Mouse (Mus musculus) lung, adult 2 months (tissue): Measurements from ENCODE around the gene Apoa1. TPM values are rescaled to one million over a fixed set of nuclear protein-coding genes. Genes with fewer than 3 reads are reported as not detected.

Source experiments
- DNase-seq: peaks from one replicate; pipeline ENCODE4 v3.0.0; 2022
- H3K4me1 ChIP-seq: fragments of 200-500 bp; 2 replicates; pipeline ENCODE4 v1.6.1; 2011; ENCODE audit warnings: low read length; ENCODE audit not compliant: control insufficient read depth, insufficient read depth
- H3K4me3 ChIP-seq: fragments of 200-500 bp; replicated peaks from 2 replicates; pipeline ENCODE3; 2011; ENCODE audit warnings: low read depth, mild to moderate bottlenecking, control low read depth, low read length; ENCODE audit errors: extremely low read depth
- CTCF ChIP-seq: fragments of 200-500 bp; IDR thresholded peaks from 2 replicates; pipeline ENCODE4 v1.5.1; 2011; ENCODE audit warnings: mild to moderate bottlenecking, low read length, control low read depth; ENCODE audit not compliant: insufficient read depth
- POLR2A ChIP-seq: fragments of 200-500 bp; IDR thresholded peaks from 2 replicates; pipeline ENCODE4 v1.6.1; 2011; ENCODE audit warnings: low read depth, mild to moderate bottlenecking, control low read depth, low read length, borderline replicate concordance; ENCODE audit errors: extremely low read depth
- WGBS: fragments of 180-500 bp; shearing (Covaris S2); methylation state at CpG from one replicate; pipeline ENCODE4 v1.1.7; 2018; 5-methylcytosine and 5-hydroxymethylcytosine counted together
- polyA plus RNA-seq: library from polyadenylated mRNA; depleted of rRNA; stranded (reverse); fragments of >200 nt; gene quantifications from 2 replicates; pipeline ENCODE4 v1.2.3, GENCODE M21; 2012; rRNA removed

The Apoa1 gene
- 2.0 and 3.2 TPM in 2 replicates for polyA plus RNA-seq

DNA sequence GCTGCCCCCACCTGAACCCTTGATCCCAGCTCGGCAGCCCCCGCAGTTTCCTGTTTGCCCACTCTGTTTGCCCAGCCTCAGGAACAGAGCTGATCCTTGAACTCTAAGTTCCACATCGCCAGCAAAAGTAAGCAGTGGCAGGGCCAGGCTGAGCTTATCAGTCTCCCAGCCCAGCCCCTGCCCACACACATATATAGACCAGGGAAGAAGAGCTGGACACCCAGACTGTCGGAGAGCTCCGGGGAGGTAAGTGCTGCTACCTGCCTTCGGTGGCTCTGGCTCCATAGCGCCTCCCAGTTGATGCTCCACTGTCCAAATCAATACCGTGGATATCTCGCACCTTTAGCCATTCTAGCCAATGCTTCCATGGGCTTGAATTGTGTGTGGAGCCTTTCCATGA, at the start of gene Apoa1:
Gene Apoa1, plus strand, starts transcription at position 90 of the 400 bp plus-strand sequence.
- Histone ChIP-seq H3K4me3 (no peak within 1 kb of the TSS), H3K4me1 (peaks cover 3% of the 10 kb centered on the region; the same call in 1 of the 2 replicates)
- no peak for DNase-seq
- 42% methylated on average over 9 of the region's 9 CpGs for WGBS
- TF ChIP-seq POLR2A (no peak), CTCF (no peak)

DNA sequence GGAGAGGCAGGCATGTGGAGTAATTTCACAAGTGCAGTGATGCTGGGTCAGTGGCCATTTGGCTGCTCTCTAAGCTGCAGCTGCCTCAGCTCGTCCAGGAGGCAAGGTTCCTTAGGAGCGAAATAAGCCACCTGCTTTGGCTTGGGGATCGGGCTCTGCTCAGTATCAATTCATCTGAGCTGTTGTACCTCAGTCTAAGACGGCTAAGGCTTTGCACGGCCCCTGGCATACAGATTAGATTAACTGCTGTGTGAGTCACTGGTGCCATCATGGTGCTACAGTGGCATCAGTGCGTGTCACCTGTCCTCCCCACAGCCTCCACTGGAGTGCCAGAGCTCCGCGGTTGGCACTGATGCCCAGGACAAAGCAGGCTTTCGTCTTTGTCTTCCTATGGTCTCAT, 49.8 kb upstream of the Apoa1 start:
- WGBS = 92% methylated on average over 9 of the region's 9 CpGs
- TF ChIP-seq POLR2A = no peak
- no peak for TF ChIP-seq CTCF
- Histone ChIP-seq H3K4me1 (peaks cover 8% of the 10 kb centered on the region; the same call in 1 of the 2 replicates), H3K4me3 (no peak overlapping the region)
- no peak for DNase-seq

DNA sequence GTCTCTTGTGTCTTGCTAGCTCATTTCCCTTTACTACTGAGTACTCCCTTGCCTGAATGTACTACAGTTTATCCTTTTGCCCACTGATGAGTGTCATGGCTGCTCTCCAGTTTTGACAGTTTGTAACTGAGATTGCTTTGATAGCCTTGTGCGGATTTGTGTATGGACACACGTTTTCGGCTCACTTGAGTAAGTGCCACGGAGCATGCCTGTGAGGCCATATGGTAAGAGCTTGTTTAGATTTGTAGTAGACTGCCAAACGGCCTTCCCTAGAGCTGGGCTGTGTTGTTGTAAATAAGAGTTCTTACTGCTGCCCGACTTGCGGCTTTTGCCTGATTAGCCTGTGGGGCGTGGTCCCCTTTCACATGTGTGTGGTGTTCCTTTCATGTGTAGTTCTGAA, 47.1 kb upstream of the Apoa1 start:
- DNase-seq = no peak
- Histone ChIP-seq H3K4me1 (peaks cover 9% of the 10 kb centered on the region), H3K4me3 (no peak overlapping the region)
- TF ChIP-seq POLR2A = no peak
- TF ChIP-seq CTCF = no peak
- WGBS = 55% methylated on average over 8 of the region's 8 CpGs

DNA sequence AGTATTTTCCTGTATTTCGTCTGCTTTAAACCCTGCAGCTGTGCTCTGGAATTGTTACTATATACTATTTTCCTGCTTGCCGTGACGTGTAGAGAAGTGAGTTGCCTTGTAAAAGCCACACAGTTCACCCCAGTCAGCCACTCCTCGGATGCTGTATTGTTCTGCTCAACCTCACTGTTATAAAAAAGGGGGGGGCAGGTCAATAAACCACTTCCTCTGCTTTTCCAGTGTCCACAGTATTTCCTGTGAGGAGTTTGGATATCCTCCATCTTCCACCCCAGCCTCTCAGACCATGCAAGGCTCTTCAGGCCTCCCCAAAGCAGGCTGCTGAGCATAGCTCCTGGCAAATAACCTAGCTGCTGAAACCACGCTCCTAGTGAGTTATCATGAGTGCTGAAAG, 43.8 kb upstream of the Apoa1 start:
- no peak for DNase-seq
- Histone ChIP-seq H3K4me3 (no peak overlapping the region), H3K4me1 (peaks cover 5% of the 10 kb centered on the region)
- TF ChIP-seq POLR2A (no peak), CTCF (no peak)
- 54% methylated on average over 5 of the region's 5 CpGs for WGBS

DNA sequence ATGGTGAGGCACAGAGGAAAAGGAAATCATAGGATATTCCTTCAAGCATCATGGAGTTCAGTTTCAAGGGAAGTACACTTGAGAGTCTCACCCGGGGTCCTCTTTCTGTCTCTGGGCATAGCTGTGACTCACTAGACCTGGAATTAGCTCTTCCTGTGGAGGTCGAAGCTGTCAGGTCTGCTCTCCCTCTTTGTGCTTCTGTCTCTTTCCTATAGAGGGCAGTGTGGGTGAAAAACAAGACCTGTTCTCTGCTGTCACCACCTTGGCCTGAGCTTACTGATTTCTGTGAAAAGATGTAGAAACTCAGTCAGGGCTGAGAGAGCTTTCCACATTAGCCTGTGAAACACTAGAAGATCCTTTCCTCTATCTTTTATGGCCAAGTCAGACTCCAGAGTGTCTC, 43.2 kb upstream of the Apoa1 start:
- peak; percentile 23; the same call in 1 of the 2 replicates for TF ChIP-seq CTCF
- TF ChIP-seq POLR2A = no peak
- peak; percentile 24 for DNase-seq
- no peak overlapping the region for H3K4me3 ChIP-seq
- H3K4me1 ChIP-seq = peaks cover 5% of the 10 kb centered on the region
- WGBS = 15% methylated on average over 2 of the region's 2 CpGs

DNA sequence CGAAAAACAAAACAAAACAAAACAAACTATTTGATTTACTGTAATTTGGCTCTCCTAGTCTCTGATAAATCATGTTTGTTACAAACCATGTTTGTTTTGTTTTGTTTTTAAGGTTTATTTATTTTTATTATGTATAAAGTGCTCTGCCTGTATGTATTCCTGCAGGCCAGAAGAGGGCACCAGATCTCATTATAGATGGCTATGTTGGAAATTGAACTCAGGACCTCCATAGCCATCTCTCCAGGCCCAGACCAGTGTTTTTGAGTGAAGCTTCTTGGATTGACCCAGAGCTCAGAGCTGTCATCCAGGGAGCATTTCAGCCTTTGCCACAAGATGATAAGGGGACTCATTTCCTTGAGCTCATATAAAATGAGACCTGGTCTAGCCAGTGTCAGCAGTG, 42.0 kb upstream of the Apoa1 start:
- no peak for DNase-seq
- TF ChIP-seq CTCF (no peak), POLR2A (no peak)
- H3K4me1 ChIP-seq = peaks cover 5% of the 10 kb centered on the region
- 75% methylated on average over 1 of the region's 1 CpGs for WGBS
- H3K4me3 ChIP-seq = no peak overlapping the region

DNA sequence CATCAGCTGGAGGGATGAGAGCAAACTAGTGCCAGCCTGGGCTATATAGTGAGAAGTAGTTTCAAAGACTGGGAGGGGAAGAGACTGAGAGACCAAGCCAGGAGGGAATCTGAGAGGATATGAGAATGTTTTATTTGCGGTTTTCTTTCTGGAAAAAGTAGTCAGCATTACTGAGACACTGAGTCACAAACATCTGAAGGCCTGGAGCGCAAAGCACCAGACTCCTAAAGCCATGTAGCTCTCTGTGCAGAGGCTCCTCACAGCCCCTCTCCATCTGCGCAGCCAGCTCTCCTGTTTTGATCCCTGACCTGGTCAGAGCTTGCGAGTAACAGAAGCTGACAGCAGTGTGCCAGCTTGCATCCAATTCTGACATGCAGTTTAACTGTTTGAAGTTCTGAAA, 40.0 kb upstream of the Apoa1 start:
- WGBS = 80% methylated on average over 4 of the region's 4 CpGs
- TF ChIP-seq CTCF = no peak
- no peak for TF ChIP-seq POLR2A
- H3K4me1 ChIP-seq = peaks cover 5% of the 10 kb centered on the region
- DNase-seq = no peak
- no peak overlapping the region for H3K4me3 ChIP-seq

DNA sequence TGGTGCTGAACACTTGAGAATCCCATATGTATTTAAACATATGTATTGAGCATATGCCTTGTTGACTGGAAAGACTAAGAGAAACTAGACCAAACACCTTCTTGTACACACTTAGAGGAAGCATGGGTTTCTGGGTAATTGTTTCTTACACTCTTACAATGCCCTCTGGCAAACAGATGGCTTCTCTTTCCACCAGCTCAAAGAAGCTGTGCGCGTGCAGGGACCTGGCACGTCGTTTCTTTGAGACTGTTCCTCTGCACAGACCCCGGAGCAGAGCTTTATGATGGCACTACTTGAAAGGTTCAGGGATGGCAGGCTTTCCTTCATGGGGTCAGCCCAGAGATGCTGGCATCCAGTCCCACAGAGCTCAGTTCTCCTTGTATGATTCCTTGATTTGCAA, 39.4 kb upstream of the Apoa1 start:
- DNase-seq = no peak
- 78% methylated on average over 5 of the region's 5 CpGs for WGBS
- Histone ChIP-seq H3K4me1 (peaks cover 5% of the 10 kb centered on the region), H3K4me3 (no peak overlapping the region)
- TF ChIP-seq CTCF = no peak
- no peak for TF ChIP-seq POLR2A

DNA sequence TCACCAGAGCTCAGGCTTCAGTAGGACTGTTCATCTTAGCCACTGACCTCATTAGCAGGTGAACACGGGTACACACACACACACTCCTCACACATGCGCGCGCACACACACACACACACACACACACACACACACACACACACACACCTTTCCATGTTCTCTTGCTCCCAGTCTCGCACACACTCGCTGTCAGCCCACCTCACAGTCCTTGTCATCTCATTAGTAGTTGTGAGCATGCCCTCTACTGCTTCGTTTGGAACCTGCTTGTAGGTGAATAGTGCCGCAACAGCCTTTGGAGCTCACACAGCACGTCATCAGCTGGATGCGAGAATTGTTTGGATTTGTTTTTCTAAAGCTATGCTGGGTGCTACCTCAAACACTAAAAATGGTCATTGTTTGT, 39.0 kb upstream of the Apoa1 start:
- H3K4me1 ChIP-seq = peaks cover 5% of the 10 kb centered on the region
- no peak for TF ChIP-seq CTCF
- TF ChIP-seq POLR2A = no peak
- 81% methylated on average over 10 of the region's 10 CpGs for WGBS

DNA sequence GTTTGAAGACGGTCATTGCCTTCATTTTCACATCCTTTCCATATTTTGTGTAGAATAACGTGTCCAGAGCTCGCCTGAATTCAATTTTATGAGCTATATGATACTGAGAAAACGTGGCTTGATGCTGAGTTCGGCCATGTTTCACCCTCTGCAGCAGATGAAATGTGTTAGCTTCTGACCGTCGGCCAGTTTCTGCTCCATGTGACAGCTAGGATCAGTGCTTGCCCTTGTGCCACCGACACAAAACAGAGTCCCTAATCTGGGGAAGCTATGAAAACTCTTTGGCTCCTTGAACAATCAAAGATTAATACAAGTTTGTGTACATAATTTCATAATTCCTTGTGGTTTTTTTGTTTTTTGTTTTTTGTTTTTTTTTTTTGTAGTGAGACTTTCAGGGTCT, 37.1 kb upstream of the Apoa1 start:
- TF ChIP-seq POLR2A (no peak), CTCF (no peak)
- no peak for DNase-seq
- Histone ChIP-seq H3K4me1 (0 out of 2 replicates have a peak, but pooled peaks cover 5% of the 10 kb centered on the region), H3K4me3 (no peak overlapping the region)
- WGBS = 72% methylated on average over 8 of the region's 8 CpGs

More for the DNA sequence above, 39.0 kb upstream of the Apoa1 start:
- DNase-seq = no peak
- H3K4me3 ChIP-seq = no peak overlapping the region

DNA sequence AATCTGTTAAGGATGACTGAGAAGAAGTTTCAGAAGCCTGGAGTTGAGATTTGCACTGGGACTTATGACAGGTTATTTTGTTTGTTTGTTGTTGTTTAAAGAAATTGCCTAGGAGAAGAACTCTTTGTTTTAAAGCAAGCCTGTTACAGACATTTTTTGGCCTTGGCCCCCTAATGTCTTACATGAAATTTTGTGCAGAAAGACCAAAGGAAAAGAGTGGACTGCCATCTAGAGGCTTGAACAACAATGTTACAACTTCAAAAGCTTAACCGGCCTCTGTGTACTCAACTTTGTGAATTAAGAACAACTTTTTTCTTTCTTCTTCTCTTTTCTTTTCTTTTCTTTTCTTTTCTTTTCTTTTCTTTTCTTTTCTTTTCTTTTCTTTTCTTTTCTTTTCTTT, 36.7 kb upstream of the Apoa1 start:
- no peak for DNase-seq
- TF ChIP-seq POLR2A (no peak), CTCF (no peak)
- 18% methylated on average over 1 of the region's 1 CpGs for WGBS
- H3K4me3 ChIP-seq = no peak overlapping the region
- H3K4me1 ChIP-seq = 0 out of 2 replicates have a peak, but pooled peaks cover 5% of the 10 kb centered on the region
